Mouse (Mus musculus) spleen, adult 2 months (tissue): ENCODE data around the gene Ccnl1. TPM values are rescaled to one million over a fixed set of nuclear protein-coding genes. Genes with fewer than 3 reads are reported as not detected.

ENCODE experiments used
- DNase-seq, 2 experiments: peaks; one replicate each; pipeline versions ENCODE4 v3.0.0 to v3.0.0-alpha.2; 2012 to 2021; ENCODE audit warnings: low spot score in 2 of 2, low read depth in 1 of 2
- H3K27ac ChIP-seq: fragments of 200-500 bp; 2 replicates; pipeline ENCODE4 v1.5.1; 2012; ENCODE audit warnings: low read length, inconsistent platforms; ENCODE audit not compliant: insufficient read depth
- H3K27me3 ChIP-seq: fragments of 200-500 bp; 2 replicates; pipeline ENCODE4 v1.6.1; 2012; ENCODE audit warnings: mild to moderate bottlenecking, moderate library complexity, low read length, inconsistent platforms; ENCODE audit not compliant: control insufficient read depth, insufficient read depth
- H3K36me3 ChIP-seq: fragments of 200-500 bp; 2 replicates; pipeline ENCODE4 v1.6.1; 2012; ENCODE audit warnings: mild to moderate bottlenecking, low read length, inconsistent platforms; ENCODE audit not compliant: control insufficient read depth, insufficient read depth
- H3K4me1 ChIP-seq: fragments of 200-500 bp; 2 replicates; pipeline ENCODE4 v1.6.1; 2011; ENCODE audit warnings: inconsistent platforms; ENCODE audit not compliant: control insufficient read depth, insufficient read depth, insufficient read length
- H3K4me3 ChIP-seq: fragments of 200-500 bp; 2 replicates; pipeline ENCODE4 v1.5.1; 2011; ENCODE audit warnings: mild to moderate bottlenecking, inconsistent platforms; ENCODE audit not compliant: insufficient read depth, insufficient read length; ENCODE audit errors: extremely low read depth
- CTCF ChIP-seq: fragments of 200-500 bp; IDR thresholded peaks from 2 replicates; pipeline ENCODE4 v1.5.1; 2011; ENCODE audit warnings: mild to moderate bottlenecking, inconsistent platforms; ENCODE audit not compliant: insufficient read depth, insufficient read length, insufficient replicate concordance; ENCODE audit errors: extremely low read depth
- POLR2A ChIP-seq: fragments of 200-500 bp; IDR thresholded peaks from 2 replicates; pipeline ENCODE4 v1.6.1; 2011; ENCODE audit warnings: low read depth, low read length, inconsistent platforms
- whole genome bisulfite sequencing: fragments of 180-500 bp; shearing (Covaris S2); methylation state at CpG from one replicate; pipeline ENCODE4 v1.1.7; 2018; 5-methylcytosine and 5-hydroxymethylcytosine counted together
- polyA plus RNA-seq: library from polyadenylated mRNA; depleted of rRNA; stranded (reverse); fragments of >200 nt; gene quantifications from 2 replicates; pipeline ENCODE4 v1.2.3, GENCODE M21; 2012

The Ccnl1 gene
- polyA plus RNA-seq, 1 experiment, result 52.5 TPM

DNA sequence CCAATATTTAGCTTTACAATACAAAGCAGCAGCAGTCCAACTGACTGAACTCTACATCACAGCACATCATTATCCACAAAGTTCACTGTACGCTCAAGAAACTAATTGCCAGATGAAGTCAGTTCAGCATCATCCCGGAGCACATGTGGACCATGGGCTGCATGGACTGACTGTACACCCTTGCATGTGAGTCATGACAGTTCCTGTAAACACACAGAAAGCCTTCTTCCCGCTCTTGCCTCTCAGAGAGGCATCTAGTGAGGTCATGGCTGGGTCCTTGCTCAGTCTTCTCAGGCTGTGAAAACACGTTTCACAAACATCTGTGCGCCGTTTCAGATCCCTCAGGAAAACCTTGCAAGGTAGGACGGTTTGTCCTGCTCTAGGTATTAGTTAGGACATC, 26.5 kb downstream of the Ccnl1 start:
- Histone ChIP-seq H3K27me3 (no peaks in the 10 kb centered on the region), H3K4me1 (no peaks in the 10 kb centered on the region), H3K4me3 (no peak overlapping the region), H3K27ac (no peak overlapping the region), H3K36me3 (no peaks in the 10 kb centered on the region)
- no peak for DNase-seq
- no peak for TF ChIP-seq POLR2A
- TF ChIP-seq CTCF, result no peak
- WGBS, result 92% methylated on average over 7 of the region's 7 CpGs

GRCm38 (mm10) chr3:65930636-65931035, 27.4 kb downstream of the Ccnl1 start:
- Histone ChIP-seq H3K36me3 (no peaks in the 10 kb centered on the region), H3K4me1 (no peaks in the 10 kb centered on the region), H3K27me3 (no peaks in the 10 kb centered on the region), H3K27ac (no peak overlapping the region), H3K4me3 (no peak overlapping the region)
- 21% methylated on average over 8 of the region's 8 CpGs for WGBS
- TF ChIP-seq CTCF (no peak), POLR2A (no peak)
- no peak for DNase-seq

DNA sequence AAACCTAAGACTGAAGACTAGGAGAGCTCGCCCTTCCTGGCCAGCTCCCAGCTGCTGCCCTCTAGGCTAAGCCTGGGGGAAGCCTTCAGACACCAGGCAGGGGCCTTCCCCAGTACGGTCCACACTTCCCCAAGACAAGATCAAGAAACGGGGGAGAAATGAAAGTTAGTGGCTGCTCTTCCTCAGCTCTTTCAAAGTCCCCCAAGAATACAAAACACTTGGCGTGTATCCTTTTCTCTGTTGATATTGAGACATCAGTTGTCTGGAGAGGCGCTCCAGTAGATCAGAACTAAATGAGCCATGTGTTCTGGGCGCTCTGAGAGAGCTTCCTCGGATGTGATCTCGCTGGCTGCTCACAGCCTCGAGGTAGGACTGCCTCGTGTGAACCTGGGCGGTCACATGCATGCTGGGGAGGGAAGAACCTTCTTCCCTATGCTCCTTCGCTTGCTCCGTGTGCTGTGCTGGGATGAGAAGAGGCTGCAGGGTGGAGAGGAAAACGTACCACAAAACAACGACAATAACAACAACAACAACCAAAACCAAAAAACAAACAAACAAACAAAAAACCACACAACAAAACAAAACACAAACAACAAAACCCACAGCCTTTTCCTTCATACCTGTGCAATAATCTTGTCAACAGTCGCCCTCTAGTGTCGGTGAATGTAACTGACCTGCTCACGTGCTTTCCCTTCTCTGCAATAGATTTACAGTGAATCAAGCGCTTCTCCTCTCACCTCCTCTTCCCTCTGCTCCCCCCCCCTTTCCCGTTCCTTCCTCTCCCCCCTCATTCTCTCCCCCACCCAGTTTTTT, 28.0 kb downstream of the Ccnl1 start:
- Histone ChIP-seq H3K4me3 (no peak overlapping the region), H3K4me1 (no peaks in the 10 kb centered on the region), H3K36me3 (no peaks in the 10 kb centered on the region), H3K27ac (no peak overlapping the region), H3K27me3 (no peaks in the 10 kb centered on the region)
- DNase-seq, result peak; percentile 52 to 57
- 24% methylated on average over 20 of the region's 20 CpGs for WGBS
- TF ChIP-seq POLR2A (no peak), CTCF (peak; percentile 52; the same call in 1 of the 2 replicates)

- no peaks in the 10 kb centered on the region for H3K36me3 ChIP-seq
- H3K4me3 ChIP-seq, result no peak overlapping the region
- no peak for TF ChIP-seq POLR2A
- peak; percentile 42; the same call in 1 of the 2 replicates for TF ChIP-seq CTCF
- H3K4me1 ChIP-seq, result no peaks in the 10 kb centered on the region
- H3K27ac ChIP-seq, result no peak overlapping the region
- no peaks in the 10 kb centered on the region for H3K27me3 ChIP-seq
- peak; percentile 31 to 35 for DNase-seq
- WGBS, result 10% methylated on average over 10 of the region's 10 CpGs
Measured at GRCm38 (mm10) chr3:65929304-65929783, 28.7 kb downstream of the Ccnl1 start.

DNA sequence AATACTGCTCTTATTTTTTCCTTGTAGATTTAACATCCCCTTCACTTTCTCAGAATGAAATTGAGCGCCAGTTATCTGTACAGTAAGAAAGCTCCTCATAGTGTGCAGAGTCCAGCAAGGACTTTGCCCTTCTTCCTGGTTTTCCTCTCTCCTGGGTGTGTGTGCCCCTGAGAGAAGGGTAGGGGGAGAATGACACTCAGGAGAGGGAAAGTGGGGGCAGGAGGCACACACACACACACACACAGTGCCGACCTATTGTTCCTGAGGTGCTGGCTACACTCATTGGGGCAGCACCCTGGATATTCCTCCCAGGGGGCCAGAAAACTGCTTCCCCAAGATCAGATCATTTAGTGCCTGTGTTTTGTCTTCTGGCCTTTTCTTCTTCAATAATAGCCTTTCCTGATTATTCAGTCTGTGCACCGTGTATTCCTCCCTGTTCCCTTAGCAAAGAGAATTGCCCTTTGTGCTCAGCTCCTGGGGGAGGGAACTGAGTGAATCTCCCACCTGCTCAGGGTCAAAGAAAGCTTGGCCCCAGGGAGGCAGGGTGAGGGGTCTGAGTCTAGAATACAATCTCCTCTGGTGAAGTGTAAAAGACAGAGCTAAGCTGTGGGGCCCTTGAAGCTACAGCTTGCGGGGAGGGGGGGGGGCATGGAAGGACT, 29.3 kb downstream of the Ccnl1 start:
- no peaks in the 10 kb centered on the region for H3K27me3 ChIP-seq
- H3K27ac ChIP-seq, result no peak overlapping the region
- H3K4me3 ChIP-seq, result no peak overlapping the region
- no peak for DNase-seq
- no peaks in the 10 kb centered on the region for H3K4me1 ChIP-seq
- TF ChIP-seq POLR2A, result no peak
- TF ChIP-seq CTCF, result no peak
- WGBS, result 87% methylated on average over 4 of the region's 4 CpGs
- no peaks in the 10 kb centered on the region for H3K36me3 ChIP-seq

DNA sequence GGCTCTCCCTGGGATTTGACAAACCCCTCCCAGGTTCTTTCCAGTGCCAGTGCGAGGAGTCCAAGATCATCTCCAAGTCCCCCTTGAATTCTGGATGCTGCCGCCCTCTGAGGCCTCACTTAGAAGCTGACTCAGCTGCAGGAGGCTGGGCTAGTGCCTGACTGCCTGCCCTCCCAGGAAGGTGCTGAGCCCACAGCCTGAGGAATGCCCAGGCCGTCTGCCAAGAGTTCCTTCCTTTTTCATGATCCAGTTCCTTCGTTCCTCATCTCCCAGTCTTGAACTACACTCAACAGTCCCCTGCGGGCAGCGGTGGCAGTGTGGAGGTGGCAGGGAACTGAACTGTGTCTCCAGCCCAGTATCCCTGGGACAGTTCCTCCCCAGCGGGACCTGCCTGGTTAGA, 30.4 kb downstream of the Ccnl1 start:
- no peaks in the 10 kb centered on the region for H3K36me3 ChIP-seq
- no peak overlapping the region for H3K4me3 ChIP-seq
- no peaks in the 10 kb centered on the region for H3K4me1 ChIP-seq
- no peak for DNase-seq
- TF ChIP-seq CTCF, result no peak
- TF ChIP-seq POLR2A, result no peak
- H3K27ac ChIP-seq, result no peak overlapping the region
- 79% methylated on average over 7 of the region's 7 CpGs for WGBS
- H3K27me3 ChIP-seq, result no peaks in the 10 kb centered on the region
